Mouse (Mus musculus) spleen, postnatal 36 days (tissue): Measurements from ENCODE around the gene Antxr2.

Source experiments
- DNase-seq, 2 experiments: peaks; one replicate each; pipeline ENCODE4 v3.0.0; 2022; ENCODE audit warnings: low spot score in 2 of 2, mixed read lengths in 1 of 2

Antxr2 gene

DNA sequence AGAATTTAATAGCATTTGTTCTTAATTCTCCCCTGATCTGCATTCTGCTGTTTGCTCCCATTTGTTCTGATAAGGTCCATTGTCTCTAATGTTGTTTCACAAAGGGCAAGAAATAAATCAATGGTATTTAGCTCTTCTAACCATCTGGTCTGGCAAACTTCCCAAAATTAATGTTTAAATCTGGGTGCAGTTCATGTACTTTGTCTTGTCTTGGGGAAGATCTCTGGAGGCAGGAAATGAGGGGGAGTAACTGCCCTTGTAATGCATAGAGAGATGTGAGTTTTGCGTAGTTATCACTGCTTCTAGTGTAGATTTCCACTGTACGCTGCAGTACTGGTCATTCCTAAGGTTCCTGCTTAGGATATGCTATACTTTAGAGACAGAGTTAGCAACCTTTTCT is 193.5 kb downstream of the Antxr2 start:
- no peak for DNase-seq

DNA sequence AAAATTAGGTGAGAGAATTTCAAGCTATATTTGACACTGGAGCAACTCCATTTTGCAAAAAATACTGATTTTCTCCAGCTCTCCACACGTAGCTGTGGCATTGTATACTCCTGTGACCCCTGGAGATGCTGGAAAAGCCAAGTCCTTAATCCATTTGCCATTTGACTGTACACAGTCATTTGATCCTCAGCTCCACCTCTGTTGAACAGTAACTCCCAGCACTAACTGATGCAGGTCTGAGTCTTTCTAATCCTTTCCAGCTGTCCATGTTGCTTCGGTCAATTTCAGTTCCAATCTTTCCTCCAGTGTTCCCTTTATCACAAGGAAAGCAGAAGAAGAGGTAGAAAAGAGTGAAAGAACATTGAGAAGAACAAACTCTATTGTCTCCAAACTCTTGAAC is 195.4 kb downstream of the Antxr2 start:
- DNase-seq: no peak

DNA sequence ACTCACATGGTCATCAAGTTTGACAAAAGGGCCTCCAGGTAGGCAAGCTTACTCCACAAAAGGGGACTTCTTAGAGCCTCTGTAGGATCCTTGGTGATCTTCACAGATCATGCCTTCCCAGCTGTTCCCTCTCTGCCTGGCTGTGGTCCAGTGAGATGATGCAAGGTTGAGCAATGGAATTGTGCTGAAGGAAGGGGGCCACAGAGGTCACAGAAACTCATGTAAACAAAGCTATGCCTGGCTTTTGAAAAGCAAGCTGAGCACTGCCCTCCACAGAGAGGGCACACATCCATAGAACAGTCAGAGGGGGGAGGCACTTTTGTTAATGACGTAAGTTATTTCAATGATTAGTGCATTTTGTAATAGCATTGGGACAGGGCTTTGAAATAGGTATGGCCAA is 196.1 kb downstream of the Antxr2 start:
- no peak for DNase-seq
